Mouse (Mus musculus) macrophage (primary cell): ENCODE measurements at regions not wholly inside any gene's neighbourhood (a gene's known extent, or its start where the extent isn't known, plus 50 kb on each side); places are given as distances from the start of the nearest gene placed in this dataset.

Source experiments
- H3K27ac ChIP-seq: fragments of 350-480 bp; formaldehyde crosslinking; 2 replicates; pipeline ENCODE4 v1.9.0; 2021
- H3K36me3 ChIP-seq: fragments of 350-480 bp; formaldehyde crosslinking; 2 replicates; pipeline ENCODE4 v1.9.0; 2021; ENCODE audit errors: inconsistent target
- H3K4me3 ChIP-seq: fragments of 350-480 bp; formaldehyde crosslinking; 2 replicates; pipeline ENCODE4 v1.9.0; 2021; ENCODE audit errors: inconsistent target
- H3K79me2 ChIP-seq: fragments of 350-480 bp; formaldehyde crosslinking; 2 replicates; pipeline ENCODE4 v1.9.0; 2021; ENCODE audit errors: inconsistent target
- WGBS: methylation state at CpG from one replicate; pipeline ENCODE4 v1.1.7; 2026; ENCODE audit warnings: inconsistent platforms; ENCODE audit not compliant: missing documents; 5-methylcytosine and 5-hydroxymethylcytosine counted together

GRCm38 (mm10) chr13:63718782-63719181 lies 96.3 kb upstream of the Ercc6l2 start:
- no peak overlapping the region for H3K4me3 ChIP-seq
- WGBS: 4% methylated on average over 2 of the region's 2 CpGs
- no peaks in the 10 kb centered on the region for H3K36me3 ChIP-seq
- H3K79me2 ChIP-seq: no peaks in the 10 kb centered on the region
- H3K27ac ChIP-seq: no peak overlapping the region

DNA sequence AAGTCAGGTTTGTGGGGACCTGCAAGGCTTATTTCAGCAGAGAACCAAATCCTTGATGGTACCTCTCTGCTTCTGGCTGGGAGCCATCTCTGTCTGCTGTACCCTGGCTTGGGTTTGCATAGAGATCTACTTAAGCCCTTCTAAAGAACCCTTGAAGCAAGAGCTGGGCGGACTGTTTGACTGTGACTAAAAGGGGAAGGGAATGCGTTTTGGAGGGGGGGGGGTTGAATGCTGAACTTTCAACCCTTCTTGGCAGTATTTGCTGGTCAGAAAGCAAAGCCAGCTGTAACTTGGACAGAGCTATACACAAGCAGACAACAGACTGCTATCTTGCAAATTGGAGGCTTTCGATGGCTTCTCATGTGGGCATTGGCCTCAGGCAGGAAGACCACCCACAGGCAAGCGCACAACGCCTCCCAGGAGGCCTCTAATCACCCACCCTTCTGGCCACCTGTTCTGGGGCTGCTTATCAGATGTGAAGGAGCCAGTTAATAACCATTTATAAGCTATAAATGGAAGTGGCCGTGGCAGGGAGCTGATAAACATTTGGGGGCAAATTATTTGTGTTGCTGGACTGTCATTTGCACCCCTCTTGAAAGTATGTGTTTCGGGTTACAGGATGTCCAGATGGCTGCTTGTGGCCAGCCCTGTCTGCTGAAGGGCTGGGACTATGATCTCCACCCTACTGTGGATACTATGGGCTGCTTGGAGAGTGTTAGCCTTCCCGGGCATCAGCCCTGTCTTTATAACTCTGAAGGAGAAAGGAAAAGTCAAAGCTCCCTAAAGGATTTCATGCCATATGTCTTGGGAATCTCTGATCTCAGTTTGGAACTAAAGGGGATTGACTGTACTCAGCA lies 95.5 kb upstream of the Ercc6l2 start:
- Histone ChIP-seq H3K79me2 (no peaks in the 10 kb centered on the region), H3K4me3 (no peak overlapping the region), H3K36me3 (no peaks in the 10 kb centered on the region), H3K27ac (no peak overlapping the region)
- 63% methylated on average over 8 of the region's 8 CpGs for WGBS

DNA sequence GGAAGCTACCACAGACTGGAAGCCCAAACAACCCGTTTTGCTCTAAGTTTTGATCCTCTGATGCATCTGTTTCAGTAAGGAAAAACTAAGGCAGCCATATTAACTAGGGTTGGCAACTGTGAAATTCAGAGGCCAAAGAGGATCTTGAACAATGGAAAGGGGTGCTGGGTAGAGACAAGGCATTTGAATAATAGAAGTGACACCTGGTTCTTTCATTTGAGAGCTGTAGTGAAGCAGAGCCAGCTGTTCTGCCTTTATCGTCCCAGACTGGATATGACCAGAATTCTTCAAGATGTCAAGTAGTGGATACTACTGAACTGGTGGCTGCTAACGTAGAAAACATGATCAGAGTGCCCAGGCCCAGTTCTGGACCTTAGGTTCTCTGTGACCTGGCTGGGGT lies 94.4 kb upstream of the Ercc6l2 start:
- H3K36me3 ChIP-seq: no peaks in the 10 kb centered on the region
- H3K79me2 ChIP-seq: no peaks in the 10 kb centered on the region
- H3K4me3 ChIP-seq: no peak overlapping the region
- H3K27ac ChIP-seq: no peak overlapping the region
- WGBS: 81% methylated on average over 3 of the region's 3 CpGs

GRCm38 (mm10) chr13:63721011-63721625 lies 93.9 kb upstream of the Ercc6l2 start:
- Histone ChIP-seq H3K79me2 (no peaks in the 10 kb centered on the region), H3K36me3 (no peaks in the 10 kb centered on the region), H3K4me3 (no peak overlapping the region), H3K27ac (no peak overlapping the region)
- 86% methylated on average over 5 of the region's 5 CpGs for WGBS

DNA sequence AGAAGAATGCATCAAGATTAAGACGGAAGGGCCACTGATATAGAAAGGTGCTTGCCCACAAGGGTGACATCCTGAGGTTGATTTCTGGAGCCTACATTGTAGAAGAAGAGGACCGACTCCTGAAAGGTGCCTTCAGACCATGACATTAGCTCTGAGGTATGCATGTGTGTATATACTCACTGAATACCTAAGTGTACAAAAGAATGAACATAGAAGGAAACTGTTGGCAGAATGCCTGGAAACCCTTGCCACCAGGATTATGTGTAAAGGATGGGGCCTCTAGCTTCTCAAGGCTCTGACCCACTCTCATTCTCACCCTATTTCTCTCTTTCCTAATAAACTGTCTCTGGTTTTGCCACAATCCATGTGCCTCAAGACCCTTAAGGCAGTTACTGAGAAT lies 90.7 kb upstream of the Ercc6l2 start:
- Histone ChIP-seq H3K36me3 (no peaks in the 10 kb centered on the region), H3K79me2 (no peaks in the 10 kb centered on the region), H3K4me3 (no peak overlapping the region), H3K27ac (no peak overlapping the region)
- WGBS: 95% methylated on average over 2 of the region's 2 CpGs

DNA sequence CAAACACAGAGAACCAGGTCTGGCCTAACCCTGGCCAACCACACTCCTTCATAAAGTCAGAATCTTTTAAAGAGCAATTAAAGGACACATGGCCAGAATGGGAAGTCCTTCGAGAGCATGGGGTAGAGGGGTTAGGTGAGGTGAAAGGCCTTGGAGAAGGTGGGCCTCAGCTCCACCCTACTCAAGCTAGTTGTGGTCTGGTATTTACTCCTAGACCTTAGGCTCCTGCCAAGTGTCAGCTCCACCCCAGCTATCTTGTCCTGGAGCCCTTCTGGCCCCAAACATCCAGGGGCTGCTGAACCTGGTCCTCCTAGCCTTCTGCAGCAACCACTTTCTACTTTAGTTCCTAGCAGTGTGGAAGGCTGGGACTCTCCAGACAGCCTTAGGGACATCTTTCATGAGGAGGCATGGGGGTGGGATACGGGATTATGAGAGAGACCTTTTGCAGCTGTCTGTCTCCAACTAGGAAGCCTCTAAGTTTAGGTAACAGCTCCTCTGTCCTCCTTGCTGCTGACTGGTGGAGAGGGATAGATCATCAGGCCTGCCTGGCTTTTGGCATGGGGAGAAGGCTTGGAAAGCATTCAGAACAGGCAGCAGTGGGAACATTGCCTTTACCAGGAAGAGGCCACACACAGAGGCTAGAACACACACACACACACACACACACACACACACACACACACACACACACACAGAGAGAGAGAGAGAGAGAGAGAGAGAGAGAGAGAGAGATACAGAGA lies 90.0 kb upstream of the Ercc6l2 start:
- WGBS: 77% methylated on average over 2 of the region's 2 CpGs
- Histone ChIP-seq H3K4me3 (no peak overlapping the region), H3K36me3 (no peaks in the 10 kb centered on the region), H3K27ac (no peak overlapping the region), H3K79me2 (no peaks in the 10 kb centered on the region)

GRCm38 (mm10) chr13:63726035-63726434 lies 89.0 kb upstream of the Ercc6l2 start:
- H3K4me3 ChIP-seq: no peak overlapping the region
- no peaks in the 10 kb centered on the region for H3K79me2 ChIP-seq
- 100% methylated on average over 2 of the region's 2 CpGs for WGBS
- no peaks in the 10 kb centered on the region for H3K36me3 ChIP-seq
- H3K27ac ChIP-seq: no peak overlapping the region

GRCm38 (mm10) chr13:63726509-63726908 lies 88.5 kb upstream of the Ercc6l2 start:
- WGBS: 95% methylated on average over 6 of the region's 6 CpGs
- Histone ChIP-seq H3K4me3 (no peak overlapping the region), H3K36me3 (no peaks in the 10 kb centered on the region), H3K79me2 (no peaks in the 10 kb centered on the region), H3K27ac (no peak overlapping the region)

- no peaks in the 10 kb centered on the region for H3K36me3 ChIP-seq
- no peak overlapping the region for H3K4me3 ChIP-seq
- H3K27ac ChIP-seq: no peak overlapping the region
- WGBS: 94% methylated on average over 5 of the region's 5 CpGs
- no peaks in the 10 kb centered on the region for H3K79me2 ChIP-seq
Observed at GRCm38 (mm10) chr13:63735739-63736138, 79.3 kb upstream of the Ercc6l2 start.

GRCm38 (mm10) chr13:63741879-63742278 lies 73.2 kb upstream of the Ercc6l2 start:
- H3K4me3 ChIP-seq: no peak overlapping the region
- no peaks in the 10 kb centered on the region for H3K79me2 ChIP-seq
- 93% methylated on average over 2 of the region's 2 CpGs for WGBS
- no peaks in the 10 kb centered on the region for H3K36me3 ChIP-seq
- H3K27ac ChIP-seq: no peak overlapping the region

DNA sequence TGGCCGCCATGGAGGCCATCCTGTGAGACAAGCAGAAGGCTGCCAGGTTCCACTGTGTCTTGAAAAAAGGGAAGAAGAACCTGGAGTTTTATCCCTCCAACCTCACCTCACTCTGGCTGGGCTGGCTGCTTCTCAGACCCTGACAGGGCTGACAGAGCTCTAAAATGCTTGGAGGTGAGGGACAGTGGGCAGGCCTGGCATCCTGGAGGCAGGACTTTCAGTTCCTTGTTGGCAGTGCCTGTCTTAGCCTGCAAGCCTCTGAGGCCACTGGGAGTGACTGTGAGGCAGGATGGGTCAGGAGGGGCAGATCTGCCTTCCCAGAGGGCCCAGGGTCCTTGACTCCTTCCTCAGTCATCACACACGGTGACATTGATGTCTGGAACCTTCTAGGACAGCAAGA lies 66.3 kb upstream of the Ercc6l2 start:
- WGBS: 71% methylated on average over 2 of the region's 2 CpGs
- Histone ChIP-seq H3K4me3 (no peak overlapping the region), H3K27ac (no peak overlapping the region), H3K79me2 (no peaks in the 10 kb centered on the region), H3K36me3 (no peaks in the 10 kb centered on the region)

DNA sequence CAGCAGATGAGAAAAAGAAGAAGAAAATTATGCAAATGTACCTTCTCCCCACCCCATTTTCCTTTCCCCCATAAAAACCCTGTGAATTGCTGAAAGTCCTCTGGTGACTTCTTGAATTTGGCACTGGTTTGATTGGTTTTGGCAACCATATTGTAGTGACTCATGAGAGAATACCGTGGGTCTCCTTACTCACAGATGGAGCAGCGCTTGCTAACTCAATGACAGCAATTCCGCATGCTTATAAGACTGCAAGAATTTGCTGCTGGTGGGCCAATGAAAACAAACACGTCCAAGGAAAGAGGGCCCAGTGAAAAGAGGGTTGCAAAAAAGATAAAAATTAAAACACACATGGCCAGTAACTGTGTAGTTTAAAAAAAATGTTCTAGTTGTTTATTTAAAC lies 65.0 kb upstream of the Ercc6l2 start:
- no peaks in the 10 kb centered on the region for H3K36me3 ChIP-seq
- no peaks in the 10 kb centered on the region for H3K79me2 ChIP-seq
- no peak overlapping the region for H3K4me3 ChIP-seq
- H3K27ac ChIP-seq: no peak overlapping the region
- WGBS: 90% methylated on average over 4 of the region's 4 CpGs

DNA sequence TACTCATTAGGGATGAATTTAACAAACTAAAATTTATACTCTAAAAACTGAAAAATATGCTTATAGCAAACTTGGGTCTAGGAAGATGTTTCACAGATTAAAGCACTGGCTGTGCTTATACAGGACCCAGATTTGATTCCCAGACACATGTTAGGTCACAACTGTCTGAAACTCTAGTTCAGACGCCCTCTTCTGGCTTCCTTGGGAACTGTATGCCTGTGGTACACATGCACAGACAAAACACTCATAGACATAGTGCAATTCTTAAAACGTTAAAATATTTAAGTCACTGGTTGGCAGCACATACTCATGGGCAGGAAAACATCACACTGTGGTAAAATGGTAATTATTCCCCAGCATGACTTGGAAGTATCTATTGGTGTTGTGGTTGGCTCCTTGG lies 63.8 kb upstream of the Ercc6l2 start:
- H3K4me3 ChIP-seq: no peak overlapping the region
- H3K36me3 ChIP-seq: no peaks in the 10 kb centered on the region
- no peak overlapping the region for H3K27ac ChIP-seq
- H3K79me2 ChIP-seq: no peaks in the 10 kb centered on the region
- 65% methylated on average over 2 of the region's 2 CpGs for WGBS

DNA sequence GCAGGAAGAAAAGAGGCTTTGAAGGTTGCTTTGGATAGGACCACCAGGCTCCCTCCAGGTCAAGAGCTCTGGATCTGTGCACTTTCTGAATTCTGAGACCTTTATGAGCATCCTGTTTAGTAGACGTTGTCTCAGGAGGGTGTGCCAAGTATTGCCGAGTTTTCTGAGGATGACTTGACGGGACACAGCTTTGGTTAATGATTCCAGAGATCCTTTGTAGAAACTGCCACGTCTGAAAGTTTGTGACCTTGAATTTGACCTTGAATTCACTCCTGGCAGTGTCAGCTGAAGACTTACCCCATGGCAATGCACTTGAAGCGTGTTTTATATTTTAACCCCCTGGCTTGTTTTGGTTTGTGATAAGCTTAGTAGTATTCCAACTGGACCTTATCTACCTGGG lies 58.0 kb upstream of the Ercc6l2 start:
- 92% methylated on average over 5 of the region's 5 CpGs for WGBS
- H3K79me2 ChIP-seq: no peaks in the 10 kb centered on the region
- H3K36me3 ChIP-seq: no peaks in the 10 kb centered on the region
- H3K27ac ChIP-seq: no peak overlapping the region
- no peak overlapping the region for H3K4me3 ChIP-seq

DNA sequence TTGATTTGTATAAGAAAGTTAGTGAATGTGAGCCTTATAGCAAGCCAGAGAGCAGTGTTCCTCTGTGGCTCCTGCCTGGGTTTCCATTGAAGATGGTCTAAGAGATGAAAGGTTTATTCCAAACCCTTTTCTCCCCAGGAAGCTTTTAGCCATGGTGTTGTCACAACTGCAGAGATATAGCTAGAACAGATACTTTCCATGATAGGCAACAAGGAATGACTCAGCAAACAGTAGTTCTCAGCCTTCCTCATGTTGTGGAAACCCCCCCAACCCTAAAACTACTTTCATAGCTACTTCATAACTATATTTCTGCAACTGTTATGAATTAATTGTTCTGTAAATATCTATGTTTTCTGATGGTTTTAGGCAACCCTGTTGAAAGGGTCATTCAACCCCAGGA lies 53.5 kb upstream of the Ercc6l2 start:
- Histone ChIP-seq H3K79me2 (no peaks in the 10 kb centered on the region), H3K27ac (no peak overlapping the region), H3K4me3 (no peak overlapping the region), H3K36me3 (no peaks in the 10 kb centered on the region)
